Comparison of ENCODE assay signal across 8 mouse cellular contexts in the genomic region with DNA sequence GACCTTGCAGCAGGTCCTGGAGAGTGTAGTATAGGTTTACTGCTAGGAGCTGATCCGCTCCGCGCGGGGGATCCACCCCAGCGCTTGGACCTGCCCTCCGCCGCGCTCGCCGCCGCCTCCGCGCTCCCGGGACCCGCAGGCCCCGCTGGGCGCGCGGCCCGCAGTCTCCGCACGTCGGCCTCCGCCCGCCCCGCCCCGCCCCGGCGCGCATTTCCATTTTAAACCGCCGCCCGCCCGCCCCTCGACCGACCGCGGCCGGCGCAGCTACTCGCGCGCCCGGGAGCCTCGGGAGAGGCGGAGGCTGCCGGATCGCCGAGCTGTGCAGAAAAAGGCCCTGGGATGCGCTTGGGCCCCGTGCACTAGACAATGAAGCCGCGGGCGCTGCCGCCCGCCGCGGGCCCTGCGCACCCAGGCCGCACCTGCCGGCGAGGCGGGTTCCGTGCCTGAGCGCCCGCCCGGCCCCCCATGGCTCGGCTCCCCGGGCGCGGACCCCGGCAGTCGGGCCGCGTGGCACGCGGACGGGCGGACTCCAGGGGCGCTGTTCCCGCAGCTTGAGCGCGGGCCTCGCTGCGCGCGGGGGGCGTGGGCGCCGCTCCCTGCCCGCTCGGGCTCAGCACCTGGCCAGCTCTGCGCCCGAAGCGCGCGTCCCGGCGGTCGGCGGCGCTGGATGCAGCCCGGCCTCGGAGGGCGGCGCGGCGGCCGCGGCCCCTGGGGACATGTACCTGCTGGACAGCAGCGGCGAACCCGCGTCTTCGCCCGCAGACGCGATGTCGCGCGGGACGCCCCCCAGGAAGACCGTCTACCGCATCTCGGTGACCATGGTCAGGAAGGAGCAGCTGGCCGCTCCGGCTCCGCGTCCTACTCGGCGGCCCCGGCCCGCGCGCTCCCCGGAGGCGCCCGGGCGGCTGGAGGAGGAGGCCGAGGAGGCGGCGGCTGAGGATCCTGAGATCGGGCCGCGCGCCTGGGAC.
DNase-seq lines count a peak whose midpoint lies in the region; ATAC-seq and TF ChIP-seq lines count a peak whose summit lies in the region.

No protein-coding gene starts in this region.

- peak overlapping the region; percentile 75 for H3K9ac ChIP-seq in ES-Bruce4 (ENCODE audit: low read depth, poor library complexity, severe bottlenecking)
- peak overlapping the region; percentile 89 for H3K9ac ChIP-seq in forebrain, embryonic 14.5 days (ENCODE audit: low read length)
- H3K9ac ChIP-seq in heart, postnatal 0 days (replicated peaks; ENCODE audit: low read depth, low read length), result peak overlapping the region; percentile 63
- H3K9ac ChIP-seq in liver, postnatal 0 days (replicated peaks), result peak overlapping the region; percentile 59

- H3K4me1 ChIP-seq in ES-Bruce4 (ENCODE audit: control insufficient read depth, insufficient read depth, low read length), result no peaks in the 10 kb centered on the region
- H3K4me1 ChIP-seq in forebrain, embryonic 14.5 days (ENCODE audit: control insufficient read depth, insufficient read depth, low read length), result peaks cover 46% of the 10 kb centered on the region
- peaks cover 29% of the 10 kb centered on the region for H3K4me1 ChIP-seq in heart, postnatal 0 days (ENCODE audit: control insufficient read depth, insufficient read depth)
- peaks cover 12% of the 10 kb centered on the region; the same call in 1 of the 2 replicates for H3K4me1 ChIP-seq in liver, postnatal 0 days (ENCODE audit: insufficient read depth)

- H3K4me3 ChIP-seq in ES-Bruce4 (ENCODE audit: low read depth, low read length), result peak overlapping the region; percentile 75
- H3K4me3 ChIP-seq in forebrain, embryonic 14.5 days (ENCODE audit: low read depth, low read length), result peak overlapping the region; percentile 75
- H3K4me3 ChIP-seq in heart, postnatal 0 days (ENCODE audit: low read depth, low read length), result peak overlapping the region; percentile 63
- peak overlapping the region; percentile 61 for H3K4me3 ChIP-seq in liver, postnatal 0 days (ENCODE audit: low read depth, low read length)

- no peak for TF ChIP-seq POLR2A in ES-Bruce4 (IDR thresholded peaks at IDR 0.05; ENCODE audit: insufficient read depth, low read length)

- no peaks in the 10 kb centered on the region for H3K36me3 ChIP-seq in ES-Bruce4 (ENCODE audit: control insufficient read depth, insufficient read depth, low read length, poor library complexity, severe bottlenecking)
- no peaks in the 10 kb centered on the region for H3K36me3 ChIP-seq in forebrain, embryonic 14.5 days (ENCODE audit: control insufficient read depth, insufficient read depth, low read length)
- no peaks in the 10 kb centered on the region for H3K36me3 ChIP-seq in heart, postnatal 0 days (replicated peaks; ENCODE audit: control insufficient read depth, insufficient read depth, low read length)
- no peaks in the 10 kb centered on the region for H3K36me3 ChIP-seq in liver, postnatal 0 days (replicated peaks; ENCODE audit: insufficient read depth, low read length)

- TF ChIP-seq CTCF in ES-Bruce4 (IDR thresholded peaks at IDR 0.05; ENCODE audit: low read depth, low read length), result no peak
- TF ChIP-seq CTCF in heart, postnatal 0 days (IDR thresholded peaks at IDR 0.05; ENCODE audit: low read depth), result no peak
- no peak for TF ChIP-seq CTCF in liver, postnatal 0 days (IDR thresholded peaks at IDR 0.05; ENCODE audit: low read depth)

- H3K27ac ChIP-seq in ES-Bruce4 (ENCODE audit: insufficient read depth, low read length), result no peak overlapping the region
- H3K27ac ChIP-seq in forebrain, embryonic 14.5 days (ENCODE audit: low read depth, low read length), result peak overlapping the region; percentile 95
- H3K27ac ChIP-seq in heart, postnatal 0 days (ENCODE audit: low read depth), result peak overlapping the region; percentile 18; the same call in 1 of the 2 replicates
- H3K27ac ChIP-seq in liver, postnatal 0 days (ENCODE audit: low read depth), result peak overlapping the region; percentile 29; the same call in 1 of the 2 replicates

- H3K4me2 ChIP-seq in forebrain, embryonic 14.5 days (ENCODE audit: low read length), result peak overlapping the region; percentile 96
- H3K4me2 ChIP-seq in heart, postnatal 0 days (ENCODE audit: low read depth, low read length), result peak overlapping the region; percentile 98
- peak overlapping the region; percentile 88 for H3K4me2 ChIP-seq in liver, postnatal 0 days (ENCODE audit: low read depth, low read length)

- no peaks in the 10 kb centered on the region for H3K27me3 ChIP-seq in ES-Bruce4 (ENCODE audit: control insufficient read depth, insufficient read depth, low read length, poor library complexity, severe bottlenecking)
- no peaks in the 10 kb centered on the region for H3K27me3 ChIP-seq in forebrain, embryonic 14.5 days (replicated peaks; ENCODE audit: control insufficient read depth, insufficient read depth, low read length)
- H3K27me3 ChIP-seq in heart, postnatal 0 days (ENCODE audit: control insufficient read depth, insufficient read depth, low read length), result no peaks in the 10 kb centered on the region; the same call in 1 of the 2 replicates
- peaks cover 14% of the 10 kb centered on the region for H3K27me3 ChIP-seq in liver, postnatal 0 days (ENCODE audit: insufficient read depth, low read length)

- peak; percentile 9 for DNase-seq in c-Kit-positive CD71-positive TER-119-positive erythroid progenitor cells, embryonic 14.5 days (ENCODE audit: low spot score)
- DNase-seq in forebrain, embryonic 14.5 days (ENCODE audit: low spot score), result peak; percentile 91
- peak; percentile 80 for DNase-seq in heart, postnatal 0 days (ENCODE audit: low spot score)
- DNase-seq in layer of hippocampus, adult 18-20 months (ENCODE audit: low spot score in 2 of 2), result peak; percentile 65 to 85
- peak; percentile 73 for DNase-seq in liver, postnatal 0 days
- DNase-seq in ovary, adult 18-20 months (ENCODE audit: low spot score), result peak; percentile 66
- DNase-seq in urinary bladder, adult 2 months (ENCODE audit: low spot score), result peak; percentile 62

- H3K9me3 ChIP-seq in ES-Bruce4 (replicated peaks; ENCODE audit: control insufficient read depth, insufficient read depth, low read length, poor library complexity, severe bottlenecking), result no peaks in the 10 kb centered on the region
- H3K9me3 ChIP-seq in forebrain, embryonic 14.5 days (replicated peaks; ENCODE audit: control insufficient read depth, low read length), result no peaks in the 10 kb centered on the region
- H3K9me3 ChIP-seq in heart, postnatal 0 days (replicated peaks; ENCODE audit: control insufficient read depth, low read length), result no peaks in the 10 kb centered on the region
- no peaks in the 10 kb centered on the region for H3K9me3 ChIP-seq in liver, postnatal 0 days (ENCODE audit: low read length)

- TF ChIP-seq EP300 in ES-Bruce4 (IDR thresholded peaks at IDR 0.05; ENCODE audit: insufficient read depth, low read depth, low read length), result no peak
- TF ChIP-seq EP300 in heart, postnatal 0 days (IDR thresholded peaks at IDR 0.05; ENCODE audit: low read depth), result no peak
- TF ChIP-seq EP300 in liver, postnatal 0 days (IDR thresholded peaks at IDR 0.05; ENCODE audit: low read depth), result no peak

- peak; percentile 78 for ATAC-seq in forebrain, embryonic 14.5 days
- ATAC-seq in heart, postnatal 0 days (ENCODE audit: insufficient read depth, low read depth), result peak; percentile 78
- ATAC-seq in liver, postnatal 0 days, result peak; percentile 67

- WGBS in forebrain, embryonic 14.5 days, result under 1% methylated on average over 92 of the region's 146 CpGs
- WGBS in heart, postnatal 0 days, result 1% methylated on average over 98 of the region's 146 CpGs
- WGBS in liver, postnatal 0 days (ENCODE audit: insufficient replicate concordance), result 3% methylated on average over 105 of the region's 146 CpGs

Comparison
In these comparisons a context has a peak if more than half of its experiments do, and no peak if none do; other contexts are left out.
1. DNase-seq: peak in every context shown above with its lines; median percentile 91 in forebrain, embryonic 14.5 days; 80 in heart, postnatal 0 days; 75 in layer of hippocampus, adult 18-20 months; 73 in liver, postnatal 0 days; 66 in ovary, adult 18-20 months; 62 in urinary bladder, adult 2 months; 9 in c-Kit-positive CD71-positive TER-119-positive erythroid progenitor cells, embryonic 14.5 days.